Mouse (Mus musculus) T-cell, adult 66 days (primary cell): Measurements from ENCODE around the gene Prrg1. TPM values are rescaled to one million over a fixed set of nuclear protein-coding genes. Genes with fewer than 3 reads are reported as not detected.

ENCODE experiments used
- total RNA-seq, 2 experiments: library from RNA; stranded (reverse); gene quantifications; 3 replicates in 1 of 2; 4 replicates in 1 of 2; pipeline ENCODE4 v1.2.4; 2023

Prrg1 gene
- 10 to 100 TPM in 1 of 2 experiments, 1 to 10 TPM in 1; 8.1 to 10.4 TPM for total RNA-seq

DNA sequence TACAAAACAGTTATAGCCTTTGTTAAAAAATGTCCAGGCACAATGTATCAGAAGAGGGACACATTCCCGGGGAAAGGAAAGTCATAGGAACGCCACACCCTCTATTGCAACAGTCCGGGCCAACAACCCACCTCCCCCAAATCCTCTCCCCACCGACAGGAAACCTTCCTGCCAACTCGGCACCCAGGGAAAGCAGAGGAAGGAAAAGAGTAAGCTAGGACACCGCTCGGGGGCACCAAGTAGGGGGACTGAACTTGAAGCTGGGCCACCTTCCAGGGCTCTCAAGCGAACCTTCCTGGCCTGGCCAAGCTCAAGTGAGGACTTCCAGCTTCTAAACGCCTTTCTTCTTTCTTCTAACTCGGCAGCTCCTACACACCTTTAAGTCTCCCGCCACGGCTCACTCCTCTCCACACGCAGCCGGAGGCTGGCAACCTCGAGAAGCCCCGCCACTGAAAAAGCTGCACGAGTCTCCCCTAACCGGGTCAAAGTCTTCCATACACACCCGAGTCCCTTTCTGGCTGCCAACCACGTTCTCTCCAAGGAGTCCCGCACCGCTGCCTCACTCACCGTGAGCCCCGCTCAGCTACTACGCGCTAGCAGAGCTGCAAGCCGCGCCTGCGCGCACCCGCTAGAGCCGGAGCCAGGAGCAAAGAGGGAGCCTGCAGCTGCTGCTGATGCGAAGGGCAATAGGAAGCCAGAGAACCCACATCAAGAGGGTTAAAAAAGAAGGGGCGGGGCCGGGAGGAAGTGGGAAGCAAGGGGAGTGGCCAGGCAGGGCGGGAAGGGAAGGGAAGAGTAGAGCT is at the start of gene Prrg1:
TSS of gene Prrg1 (minus strand) at position 695 of the 803 bp plus-strand sequence.

Other genes with a start within 250 kb of the Prrg1 start
- not detected for gene 4930480E11Rik, start 214.3 kb downstream of the Prrg1 start, total RNA-seq
- gene Fam47c, start 153.9 kb upstream of the Prrg1 start, total RNA-seq = not detected